Mouse (Mus musculus) ES-Bruce4 (cell line): Measurements from ENCODE around the gene Cpsf6. TPM values are rescaled to one million over a fixed set of nuclear protein-coding genes. Genes with fewer than 3 reads are reported as not detected.
A peak's percentile ranks its signal among the peaks of the same experiment; 100 is the strongest.

ENCODE experiments used
- H3K27ac ChIP-seq: 2 replicates; pipeline ENCODE4 v1.5.1; 2012; ENCODE audit warnings: low read length, inconsistent platforms; ENCODE audit not compliant: insufficient read depth
- H3K27me3 ChIP-seq: 2 replicates; pipeline ENCODE4 v1.6.1; 2012; ENCODE audit warnings: mild to moderate bottlenecking, low read length, inconsistent platforms; ENCODE audit not compliant: control insufficient read depth, poor library complexity, insufficient read depth, severe bottlenecking
- H3K36me3 ChIP-seq: 2 replicates; pipeline ENCODE4 v1.6.1; 2012; ENCODE audit warnings: inconsistent platforms, mild to moderate bottlenecking, low read length, moderate library complexity; ENCODE audit not compliant: control insufficient read depth, poor library complexity, insufficient read depth, severe bottlenecking
- H3K4me1 ChIP-seq: one replicate; pipeline ENCODE4 v1.8.1; 2011; ENCODE audit warnings: low read length; ENCODE audit not compliant: control insufficient read depth, insufficient read depth
- H3K4me3 ChIP-seq: 2 replicates; pipeline ENCODE4 v1.5.1; 2011; ENCODE audit warnings: low read depth, mild to moderate bottlenecking, low read length
- H3K9ac ChIP-seq: 2 replicates; pipeline ENCODE4 v1.6.1; 2012; ENCODE audit warnings: low read depth, mild to moderate bottlenecking, inconsistent platforms; ENCODE audit not compliant: poor library complexity, severe bottlenecking
- H3K9me3 ChIP-seq: replicated peaks from 2 replicates; pipeline ENCODE4 v1.6.1; 2012; ENCODE audit warnings: mild to moderate bottlenecking, low read length, inconsistent platforms; ENCODE audit not compliant: control insufficient read depth, poor library complexity, insufficient read depth, severe bottlenecking
- CTCF ChIP-seq: IDR thresholded peaks from one replicate; pipeline ENCODE4 v1.8.1; 2011; ENCODE audit warnings: low read depth, low read length
- EP300 ChIP-seq: IDR thresholded peaks from 2 replicates; pipeline ENCODE4 v1.6.1; 2011; ENCODE audit warnings: low read depth, low read length; ENCODE audit not compliant: insufficient read depth
- POLR2A ChIP-seq: IDR thresholded peaks from one replicate; pipeline ENCODE4 v1.8.1; 2011; ENCODE audit warnings: low read length; ENCODE audit not compliant: insufficient read depth
- polyA plus RNA-seq: library from polyadenylated mRNA; stranded (reverse); fragments of >200 nt; gene quantifications from 2 replicates; pipeline ENCODE4 v1.2.4, GENCODE M21; 2011; ENCODE audit warnings: low read depth; ENCODE audit not compliant: missing spikeins, insufficient read depth, insufficient read length

Cpsf6 gene
- polyA plus RNA-seq, 1 experiment, result 205 TPM

DNA sequence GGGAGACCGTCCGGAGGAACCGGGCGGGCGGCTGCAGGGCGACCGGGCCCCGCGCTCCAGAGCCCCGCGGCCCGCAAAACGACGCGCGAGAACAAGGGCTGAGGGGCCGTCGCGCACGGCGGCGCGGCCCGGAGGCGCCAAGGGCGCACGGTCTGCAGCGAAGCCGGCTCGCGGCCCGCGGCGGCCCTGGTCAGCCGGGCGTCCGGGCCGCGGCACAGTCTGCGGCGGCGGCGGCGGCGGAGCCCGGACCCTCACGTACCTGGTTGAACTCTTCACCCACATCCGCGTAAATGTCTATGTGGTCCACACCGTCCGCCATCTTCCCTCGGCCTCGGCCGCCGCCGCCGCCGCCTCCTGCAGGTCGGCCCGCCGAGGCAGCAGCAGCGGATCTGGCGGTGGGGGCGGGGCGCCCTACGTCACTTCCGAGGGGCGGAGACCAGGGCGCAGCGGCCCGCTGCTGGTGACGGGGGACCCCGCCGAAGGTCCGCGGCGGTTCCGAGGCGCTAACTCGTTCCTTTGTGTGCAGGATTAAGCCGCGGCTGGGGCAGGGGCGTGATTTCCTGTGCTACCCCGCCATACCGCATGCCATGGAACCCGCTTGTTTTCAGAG is 3.1 kb downstream of the Cpsf6 start:
- TF ChIP-seq POLR2A (peak; percentile 85), CTCF (no peak)
- Histone ChIP-seq H3K4me3 (peak overlapping the region; percentile 90), H3K36me3 (no peaks in the 10 kb centered on the region), H3K27me3 (no peaks in the 10 kb centered on the region), H3K27ac (peak overlapping the region; percentile 22; the same call in 1 of the 2 replicates), H3K9ac (peak overlapping the region; percentile 98), H3K4me1 (peaks cover 2% of the 10 kb centered on the region), H3K9me3 (no peaks in the 10 kb centered on the region)

DNA sequence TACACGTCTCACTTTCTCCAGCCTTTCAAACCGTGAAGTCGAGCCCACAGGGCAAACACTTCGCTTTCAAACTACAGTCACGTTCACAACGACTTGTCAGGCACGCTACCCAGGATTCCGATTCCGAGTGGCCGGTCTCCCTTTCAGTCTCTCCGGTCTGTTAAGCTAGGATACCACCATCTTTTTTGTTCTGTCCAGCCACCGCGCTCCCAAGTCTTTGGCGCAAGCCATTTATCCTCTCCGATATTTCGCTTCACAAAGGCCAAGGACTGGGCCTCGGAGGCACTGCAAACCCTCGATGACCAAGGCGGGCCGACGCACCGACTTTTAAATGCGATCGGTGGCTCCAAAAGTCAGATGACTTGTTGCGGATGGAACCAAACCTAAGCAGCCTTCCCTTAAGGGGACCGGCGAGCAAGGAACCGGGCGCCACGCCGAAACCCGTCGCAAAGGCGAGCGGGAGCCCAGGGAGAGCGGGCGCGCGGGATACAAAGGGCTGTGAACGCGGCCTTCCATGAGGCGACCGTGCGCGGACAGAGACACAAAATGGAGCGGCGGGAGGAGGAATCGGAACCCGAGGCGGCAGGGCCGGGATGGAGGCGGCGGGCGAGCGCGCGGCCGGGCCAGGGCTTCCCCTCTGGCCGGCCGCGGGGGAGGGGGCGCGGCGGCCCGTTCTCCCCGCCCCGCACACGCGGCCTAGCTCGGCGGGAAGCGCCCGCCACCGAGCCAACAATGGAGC is 3.8 kb downstream of the Cpsf6 start:
- no peaks in the 10 kb centered on the region for H3K9me3 ChIP-seq
- peak overlapping the region; percentile 47 for H3K27ac ChIP-seq
- H3K36me3 ChIP-seq, result no peaks in the 10 kb centered on the region
- H3K9ac ChIP-seq, result peak overlapping the region; percentile 98
- no peaks in the 10 kb centered on the region for H3K27me3 ChIP-seq
- TF ChIP-seq POLR2A (no peak), EP300 (no peak), CTCF (no peak)
- H3K4me3 ChIP-seq, result peak overlapping the region; percentile 90
- peaks cover 2% of the 10 kb centered on the region for H3K4me1 ChIP-seq

DNA sequence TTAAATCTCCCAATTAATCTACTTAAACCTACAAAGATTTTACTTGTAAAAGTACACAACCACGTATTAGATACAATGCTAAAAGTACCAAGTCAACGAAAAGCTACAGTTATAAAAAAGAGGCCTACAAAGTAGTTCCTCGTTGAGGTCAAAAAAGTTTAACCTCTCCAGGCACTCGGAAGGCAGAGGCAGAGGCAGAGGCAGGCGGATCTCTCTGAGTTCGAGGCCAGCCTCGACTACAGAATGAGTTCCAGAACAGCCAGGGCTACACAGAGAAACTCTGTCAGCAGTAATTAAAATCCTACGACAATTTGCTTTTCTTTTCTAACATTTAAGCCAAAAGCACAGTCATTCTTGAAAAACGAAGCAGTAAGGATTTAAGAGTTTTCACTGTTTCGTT is 4.7 kb downstream of the Cpsf6 start:
- no peaks in the 10 kb centered on the region for H3K9me3 ChIP-seq
- no peaks in the 10 kb centered on the region for H3K27me3 ChIP-seq
- H3K9ac ChIP-seq, result peak overlapping the region; percentile 98
- TF ChIP-seq CTCF, result no peak
- peak overlapping the region; percentile 70 for H3K4me3 ChIP-seq
- peaks cover 2% of the 10 kb centered on the region for H3K4me1 ChIP-seq
- no peaks in the 10 kb centered on the region for H3K36me3 ChIP-seq
- no peak overlapping the region for H3K27ac ChIP-seq

DNA sequence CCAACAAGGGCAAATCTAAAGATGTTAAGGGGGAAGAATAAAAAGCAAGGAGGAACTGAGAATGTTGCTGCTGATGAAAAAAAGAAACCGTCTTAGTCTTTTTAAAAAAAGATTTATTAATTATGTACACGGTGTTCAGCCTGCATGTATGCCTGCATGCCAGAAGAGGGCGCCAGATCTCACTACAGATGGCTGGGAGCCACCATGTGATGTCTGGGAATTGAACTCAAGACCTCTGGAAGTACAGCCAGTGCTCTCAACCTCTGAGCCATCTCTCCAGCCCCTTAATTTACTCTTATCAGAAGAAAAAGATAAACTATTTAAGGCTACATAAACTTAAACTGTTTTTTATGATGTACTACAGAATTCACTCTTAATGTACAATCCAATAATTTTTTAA is 16.7 kb downstream of the Cpsf6 start:
- no peak overlapping the region for H3K9ac ChIP-seq
- peaks cover 82% of the 10 kb centered on the region for H3K36me3 ChIP-seq
- no peaks in the 10 kb centered on the region for H3K9me3 ChIP-seq
- no peaks in the 10 kb centered on the region for H3K4me1 ChIP-seq
- TF ChIP-seq POLR2A (no peak), CTCF (peak; percentile 77)
- H3K27me3 ChIP-seq, result no peaks in the 10 kb centered on the region
- H3K27ac ChIP-seq, result no peak overlapping the region
- no peak overlapping the region for H3K4me3 ChIP-seq

DNA sequence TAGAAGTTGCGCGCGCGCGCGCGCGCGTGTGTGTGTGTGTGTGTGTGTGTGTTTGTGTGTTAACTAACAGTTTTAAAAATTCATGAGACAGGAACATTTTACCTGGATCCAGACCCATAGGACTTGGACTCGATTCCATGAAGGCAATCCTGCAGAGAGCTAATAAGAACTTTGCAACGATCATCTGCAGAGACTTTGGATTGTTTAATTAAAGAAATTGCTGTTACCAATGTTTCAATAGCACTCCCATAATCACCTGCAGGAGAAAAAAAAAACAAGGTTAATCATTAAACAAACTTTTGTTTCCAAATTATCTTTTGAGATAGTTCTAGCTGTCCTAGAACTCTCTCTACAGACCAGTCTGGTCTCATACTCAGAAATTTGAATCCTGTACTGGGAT is 20.9 kb downstream of the Cpsf6 start:
- Histone ChIP-seq H3K9me3 (no peaks in the 10 kb centered on the region), H3K9ac (no peak overlapping the region), H3K4me1 (no peaks in the 10 kb centered on the region), H3K27ac (no peak overlapping the region), H3K36me3 (peaks cover 77% of the 10 kb centered on the region), H3K4me3 (no peak overlapping the region), H3K27me3 (no peaks in the 10 kb centered on the region)
- no peak for TF ChIP-seq POLR2A
- no peak for TF ChIP-seq EP300
- TF ChIP-seq CTCF, result no peak

DNA sequence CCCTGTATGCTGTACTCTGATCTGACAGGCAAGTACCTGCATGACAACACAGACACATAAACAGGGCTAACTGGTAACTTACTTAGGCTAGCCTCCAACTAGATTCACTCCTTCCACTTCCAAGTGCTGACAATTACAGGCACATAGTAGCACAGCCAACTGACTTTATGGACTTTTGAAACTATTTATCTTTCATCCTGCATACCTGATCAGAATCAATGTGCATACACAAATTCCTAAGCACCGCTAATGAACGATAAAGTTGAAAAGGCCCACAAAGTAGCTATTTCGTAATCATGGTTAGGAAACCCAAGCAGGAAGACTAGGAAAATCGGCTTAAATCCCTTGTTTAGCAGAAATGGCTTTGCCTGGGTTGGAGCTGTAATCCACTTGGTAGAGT is 36.8 kb downstream of the Cpsf6 start:
- peak overlapping the region; percentile 72 for H3K9ac ChIP-seq
- H3K27me3 ChIP-seq, result no peaks in the 10 kb centered on the region
- no peak overlapping the region for H3K4me3 ChIP-seq
- no peaks in the 10 kb centered on the region for H3K9me3 ChIP-seq
- H3K27ac ChIP-seq, result peak overlapping the region; percentile 96
- peaks cover 3% of the 10 kb centered on the region for H3K4me1 ChIP-seq
- TF ChIP-seq POLR2A, result no peak
- TF ChIP-seq EP300, result no peak
- H3K36me3 ChIP-seq, result peaks cover 5% of the 10 kb centered on the region
